ENCODE assay signal across 11 mouse cellular contexts in genomic region chr3:73731677-73732076, GRCm38 (mm10). TPM values are rescaled to one million over a fixed set of nuclear protein-coding genes. Genes with fewer than 3 reads are reported as not detected.
DNase-seq lines count a peak whose midpoint lies in the region; ATAC-seq and TF ChIP-seq lines count a peak whose summit lies in the region.
"Had no signal": no experiment of that assay in that cellular context is flagged by ENCODE, and none has a peak within 500 bp of the region (broad histone marks: within the 10 kb centered on the region; RNA-seq: fewer than 3 reads in every experiment).

No protein-coding gene starts in this region.

- no peak overlapping the region for H3K9ac ChIP-seq in hindbrain, postnatal 0 days (replicated peaks; ENCODE audit: low read length)
- no peak overlapping the region for H3K9ac ChIP-seq in hindbrain, embryonic 12.5 days
- no peak overlapping the region for H3K9ac ChIP-seq in midbrain, postnatal 0 days (replicated peaks; ENCODE audit: low read length, poor library complexity, severe bottlenecking)
- no peak overlapping the region for H3K9ac ChIP-seq in midbrain, embryonic 15.5 days
- H3K9ac ChIP-seq in stomach, postnatal 0 days (ENCODE audit: low read length): no peak overlapping the region

- H3K4me3 ChIP-seq in hindbrain, postnatal 0 days (ENCODE audit: low read length): no peak overlapping the region
- no peak overlapping the region for H3K4me3 ChIP-seq in hindbrain, embryonic 12.5 days
- H3K4me3 ChIP-seq in midbrain, postnatal 0 days (ENCODE audit: low read depth, low read length): no peak overlapping the region
- no peak overlapping the region for H3K4me3 ChIP-seq in midbrain, embryonic 15.5 days
- H3K4me3 ChIP-seq in stomach, postnatal 0 days (ENCODE audit: low read depth, low read length): no peak overlapping the region

- H3K27me3 ChIP-seq in hindbrain, postnatal 0 days (ENCODE audit: insufficient read depth, low read length): no peaks in the 10 kb centered on the region
- no peaks in the 10 kb centered on the region for H3K27me3 ChIP-seq in hindbrain, embryonic 12.5 days
- H3K27me3 ChIP-seq in midbrain, postnatal 0 days (ENCODE audit: insufficient read depth, low read length): no peaks in the 10 kb centered on the region
- no peaks in the 10 kb centered on the region for H3K27me3 ChIP-seq in midbrain, embryonic 15.5 days (replicated peaks)
- no peaks in the 10 kb centered on the region for H3K27me3 ChIP-seq in stomach, postnatal 0 days (ENCODE audit: control insufficient read depth, insufficient read depth, low read length)

- ATAC-seq in hindbrain, postnatal 0 days: no peak
- ATAC-seq in hindbrain, embryonic 12.5 days (ENCODE audit: low FRiP score): no peak
- no peak for ATAC-seq in midbrain, postnatal 0 days (ENCODE audit: low FRiP score)
- no peak for ATAC-seq in midbrain, embryonic 15.5 days (replicated peaks)
- ATAC-seq in stomach, postnatal 0 days (ENCODE audit: low FRiP score, low TSS enrichment): no peak

- peak; percentile 75 for TF ChIP-seq CTCF in hindbrain, postnatal 0 days (IDR thresholded peaks at IDR 0.05; ENCODE audit: low read depth)
- peak; percentile 84 for TF ChIP-seq CTCF in midbrain, postnatal 0 days (IDR thresholded peaks at IDR 0.05)
- peak; percentile 80 for TF ChIP-seq CTCF in stomach, postnatal 0 days (IDR thresholded peaks at IDR 0.05; ENCODE audit: low read depth)

- TF ChIP-seq EP300 in stomach, postnatal 0 days (optimal IDR thresholded peaks at IDR 0.05): no peak

- DNase-seq in hindbrain, postnatal 0 days (ENCODE audit: low spot score): peak; percentile 81
- DNase-seq in midbrain, postnatal 0 days (ENCODE audit: low spot score): peak; percentile 82
- DNase-seq in adipocyte (ENCODE audit: low spot score): peak; percentile 40
- no peak for DNase-seq in stomach, postnatal 0 days (ENCODE audit: low spot score)
- no peak for DNase-seq in right cerebral cortex, postnatal 10 days (ENCODE audit: low spot score in 2 of 2)
- no peak for DNase-seq in adrenal gland, postnatal 14 days
- DNase-seq: adrenal gland, postnatal 36 days; kidney, postnatal 4 days; spleen, adult 18-20 months had no signal

- no peaks in the 10 kb centered on the region for H3K36me3 ChIP-seq in hindbrain, postnatal 0 days (ENCODE audit: insufficient read depth, low read length)
- no peaks in the 10 kb centered on the region for H3K36me3 ChIP-seq in hindbrain, embryonic 12.5 days
- no peaks in the 10 kb centered on the region for H3K36me3 ChIP-seq in midbrain, postnatal 0 days (ENCODE audit: insufficient read depth, low read length)
- no peaks in the 10 kb centered on the region for H3K36me3 ChIP-seq in midbrain, embryonic 15.5 days (replicated peaks)
- H3K36me3 ChIP-seq in stomach, postnatal 0 days (ENCODE audit: control insufficient read depth, insufficient read depth, low read length): no peaks in the 10 kb centered on the region

- no peaks in the 10 kb centered on the region for H3K9me3 ChIP-seq in hindbrain, postnatal 0 days (ENCODE audit: low read length)
- no peaks in the 10 kb centered on the region for H3K9me3 ChIP-seq in hindbrain, embryonic 12.5 days (replicated peaks)
- H3K9me3 ChIP-seq in midbrain, postnatal 0 days (ENCODE audit: low read length): no peaks in the 10 kb centered on the region
- H3K9me3 ChIP-seq in midbrain, embryonic 15.5 days: no peaks in the 10 kb centered on the region
- no peaks in the 10 kb centered on the region for H3K9me3 ChIP-seq in stomach, postnatal 0 days (ENCODE audit: control insufficient read depth, low read length)

- WGBS in hindbrain, postnatal 0 days: 42% methylated on average over 2 of the region's 2 CpGs
- 56% methylated on average over 2 of the region's 2 CpGs for WGBS in hindbrain, embryonic 12.5 days
- 35% methylated on average over 2 of the region's 2 CpGs for WGBS in midbrain, postnatal 0 days
- WGBS in midbrain, embryonic 15.5 days: 38% methylated on average over 2 of the region's 2 CpGs
- 45% methylated on average over 2 of the region's 2 CpGs for WGBS in stomach, postnatal 0 days

- H3K4me2 ChIP-seq in hindbrain, postnatal 0 days (ENCODE audit: low read depth, low read length): no peak overlapping the region
- H3K4me2 ChIP-seq in hindbrain, embryonic 12.5 days (replicated peaks): no peak overlapping the region
- no peak overlapping the region for H3K4me2 ChIP-seq in midbrain, postnatal 0 days (ENCODE audit: low read depth, low read length, poor library complexity, severe bottlenecking)
- H3K4me2 ChIP-seq in midbrain, embryonic 15.5 days: no peak overlapping the region
- H3K4me2 ChIP-seq in stomach, postnatal 0 days (replicated peaks; ENCODE audit: low read depth): no peak overlapping the region

- no peaks in the 10 kb centered on the region for H3K4me1 ChIP-seq in hindbrain, postnatal 0 days (ENCODE audit: insufficient read depth, low read length)
- H3K4me1 ChIP-seq in hindbrain, embryonic 12.5 days: no peaks in the 10 kb centered on the region
- no peaks in the 10 kb centered on the region for H3K4me1 ChIP-seq in midbrain, postnatal 0 days (ENCODE audit: insufficient read depth, low read length)
- H3K4me1 ChIP-seq in midbrain, embryonic 15.5 days: no peaks in the 10 kb centered on the region
- H3K4me1 ChIP-seq in stomach, postnatal 0 days (replicated peaks; ENCODE audit: control insufficient read depth, insufficient read depth): no peaks in the 10 kb centered on the region

- H3K27ac ChIP-seq in hindbrain, postnatal 0 days: no peak overlapping the region
- no peak overlapping the region for H3K27ac ChIP-seq in hindbrain, embryonic 12.5 days
- H3K27ac ChIP-seq in midbrain, postnatal 0 days (ENCODE audit: low read depth, low read length): no peak overlapping the region
- no peak overlapping the region for H3K27ac ChIP-seq in midbrain, embryonic 15.5 days
- H3K27ac ChIP-seq in stomach, postnatal 0 days (replicated peaks): no peak overlapping the region

RNA-seq across cellular contexts. Expression of gene Bche, which starts 23.5 kb away (rescaled TPM):
- 4.1 and 6.2 TPM in 2 replicates for total RNA-seq in hindbrain, postnatal 0 days (2014; rRNA removed)
- polyA plus RNA-seq in hindbrain, postnatal 0 days (2015; fragmentation: Nextera tagmentation; extraction: Ambion mirVana): 2.6 and 2.8 TPM in 2 replicates
- 3.3 and 4.3 TPM in 2 replicates for polyA plus RNA-seq in hindbrain, embryonic 12.5 days (2016; fragmentation: Nextera tagmentation; extraction: Ambion mirVana)
- total RNA-seq in midbrain, postnatal 0 days (2014; rRNA removed): 2.6 and 3.8 TPM in 2 replicates
- 1.4 and 1.7 TPM in 2 replicates for polyA plus RNA-seq in midbrain, postnatal 0 days (2015; fragmentation: Nextera tagmentation; extraction: Ambion mirVana)
- polyA plus RNA-seq in midbrain, embryonic 15.5 days (2015; fragmentation: Nextera tagmentation; extraction: Ambion mirVana): 1.0 and 1.1 TPM in 2 replicates
- polyA plus RNA-seq in stomach, postnatal 0 days (2015; fragmentation: Nextera tagmentation; extraction: Ambion mirVana): 8.6 and 11.3 TPM in 2 replicates
- total RNA-seq in adrenal gland, postnatal 14 days (2021): 11.1 and 16.6 TPM in 2 replicates

Comparison
In these comparisons a context has a peak if more than half of its experiments do, and no peak if none do; other contexts are left out.
1. DNase-seq: peak in hindbrain, postnatal 0 days (single experiment), midbrain, postnatal 0 days (single experiment) and adipocyte (single experiment); none in stomach, postnatal 0 days (single experiment), right cerebral cortex, postnatal 10 days (0 of 2) and adrenal gland, postnatal 14 days (single experiment).
2. Peak in every context shown above with its lines, with median percentiles within 50 percentile points of each other: CTCF ChIP-seq.